Mouse (Mus musculus) cerebellum, postnatal 25 days (tissue): Measurements from ENCODE around the gene Dohh.

Experiments used
- DNase-seq, 2 experiments: peaks; one replicate each; pipeline ENCODE4 v3.0.0; 2021; ENCODE audit warnings: mixed read lengths in 2 of 2

Dohh gene

GRCm38 (mm10) chr10:81383802-81384604, at the start of gene Dohh, which contains the start of gene Gm48551:
Gene Dohh, plus strand, starts transcription at chr10:81384428.
Gene Gm48551, plus strand, starts transcription at chr10:81384466.
- peak; percentile 98 to 100 for DNase-seq

- DNase-seq = no peak
Measured at GRCm38 (mm10) chr10:81335393-81336340, 48.6 kb upstream of the Dohh start.

GRCm38 (mm10) chr10:81336558-81336957, 47.7 kb upstream of the Dohh start:
- no peak for DNase-seq

GRCm38 (mm10) chr10:81340551-81341332, 43.5 kb upstream of the Dohh start:
- no peak for DNase-seq

GRCm38 (mm10) chr10:81341333-81341949, 42.8 kb upstream of the Dohh start:
- peak; percentile 70 to 86 for DNase-seq

GRCm38 (mm10) chr10:81342686-81343505, 41.3 kb upstream of the Dohh start, which contains the start of gene Gipc3:
Gene Gipc3, minus strand, starts transcription at chr10:81343266.
- no peak for DNase-seq

GRCm38 (mm10) chr10:81344421-81345161, 39.6 kb upstream of the Dohh start:
- DNase-seq = no peak

- DNase-seq = no peak
Measured at GRCm38 (mm10) chr10:81345162-81345534, 39.1 kb upstream of the Dohh start.

GRCm38 (mm10) chr10:81346453-81347067, 37.7 kb upstream of the Dohh start:
- DNase-seq = peak in 1 of 2 experiments; percentile 64

- no peak for DNase-seq
Measured at GRCm38 (mm10) chr10:81349146-81349545, 35.1 kb upstream of the Dohh start.

- DNase-seq = no peak
Measured at GRCm38 (mm10) chr10:81349961-81350350, 34.3 kb upstream of the Dohh start.

GRCm38 (mm10) chr10:81350351-81351063, 33.7 kb upstream of the Dohh start, which contains the start of gene Hmg20b:
Gene Hmg20b, minus strand, starts transcription at chr10:81350480.
- peak; percentile 100 for DNase-seq

GRCm38 (mm10) chr10:81351678-81352291, 32.4 kb upstream of the Dohh start:
- no peak for DNase-seq

- no peak for DNase-seq
Measured at GRCm38 (mm10) chr10:81354738-81355477, 29.3 kb upstream of the Dohh start.

- DNase-seq = no peak
Measured at GRCm38 (mm10) chr10:81355533-81355932, 28.7 kb upstream of the Dohh start.

- no peak for DNase-seq
Measured at GRCm38 (mm10) chr10:81356352-81356990, 27.8 kb upstream of the Dohh start.
